Mouse (Mus musculus) inflammation-experienced regulatory T-cells, adult 6 months (primary cell): Measurements from ENCODE around the gene Rarg. TPM values are rescaled to one million over a fixed set of nuclear protein-coding genes. Genes with fewer than 3 reads are reported as not detected.
"Not testable (repeated sequence)": the region's sequence is repeated elsewhere in the genome, so short reads cannot be mapped to it uniquely, and the experiment has no call there.

Source experiments
- ATAC-seq: one replicate; pipeline ENCODE4 v1.8.0; 2017
- polyA plus RNA-seq, 3 experiments: library from polyadenylated mRNA; unstranded; fragments of 100-300 nt; shearing (Covaris generic); gene quantifications; one replicate each; pipeline ENCODE4 v1.2.1; 2017

Gene Rarg
- polyA plus RNA-seq, 3 experiments from 2014 or later: 15.5 to 18.4 (median 18.3) TPM

- ATAC-seq: no peak
Measured at GRCm38 (mm10) chr15:102235371-102236027, 21.8 kb downstream of the Rarg start.

- peak; percentile 32 for ATAC-seq
Measured at GRCm38 (mm10) chr15:102233896-102234295, 23.4 kb downstream of the Rarg start.

GRCm38 (mm10) chr15:102232764-102233163 is 24.6 kb downstream of the Rarg start:
- no peak for ATAC-seq

GRCm38 (mm10) chr15:102231748-102232147 is 25.6 kb downstream of the Rarg start, which contains the start of gene Itgb7:
TSS of gene Itgb7 (minus strand) at chr15:102231944.
- peak; percentile 78 for ATAC-seq

GRCm38 (mm10) chr15:102230408-102231321 is 26.7 kb downstream of the Rarg start:
- peak; percentile 54 for ATAC-seq

GRCm38 (mm10) chr15:102225619-102226018 is 31.7 kb downstream of the Rarg start:
- ATAC-seq: not testable (repeated sequence)

GRCm38 (mm10) chr15:102224992-102225617 is 32.2 kb downstream of the Rarg start:
- ATAC-seq: peak; percentile 94

- ATAC-seq: peak; percentile 38
Measured at GRCm38 (mm10) chr15:102224186-102224991, 32.9 kb downstream of the Rarg start.

GRCm38 (mm10) chr15:102222386-102222785 is 34.9 kb downstream of the Rarg start:
- ATAC-seq: no peak

GRCm38 (mm10) chr15:102217325-102217724 is 40.0 kb downstream of the Rarg start:
- no peak for ATAC-seq

- ATAC-seq: no peak
Measured at GRCm38 (mm10) chr15:102216459-102217228, 40.7 kb downstream of the Rarg start.

GRCm38 (mm10) chr15:102215624-102216023 is 41.7 kb downstream of the Rarg start:
- no peak for ATAC-seq

GRCm38 (mm10) chr15:102214132-102214531 is 43.2 kb downstream of the Rarg start:
- ATAC-seq: no peak

- no peak for ATAC-seq
Measured at GRCm38 (mm10) chr15:102211895-102212294, 45.4 kb downstream of the Rarg start.

- no peak for ATAC-seq
Measured at GRCm38 (mm10) chr15:102210816-102211215, 46.5 kb downstream of the Rarg start.

- ATAC-seq: no peak
Measured at GRCm38 (mm10) chr15:102209114-102209513, 48.2 kb downstream of the Rarg start.

- no peak for ATAC-seq
Measured at GRCm38 (mm10) chr15:102208092-102208561, 49.2 kb downstream of the Rarg start.

GRCm38 (mm10) chr15:102207351-102207750 is 50.0 kb downstream of the Rarg start:
- ATAC-seq: no peak

GRCm38 (mm10) chr15:102205779-102206178 is 51.5 kb downstream of the Rarg start:
- ATAC-seq: no peak

GRCm38 (mm10) chr15:102204674-102205505 is 52.4 kb downstream of the Rarg start, which contains the start of gene Csad:
TSS of gene Csad (minus strand) at chr15:102204724.
- no peak for ATAC-seq
